Mouse (Mus musculus) heart, postnatal 4 days (tissue): ENCODE data around the gene Gsto1. TPM values are rescaled to one million over a fixed set of nuclear protein-coding genes. Genes with fewer than 3 reads are reported as not detected.
"Not testable (repeated sequence)": the region's sequence is repeated elsewhere in the genome, so short reads cannot be mapped to it uniquely, and the experiment has no call there.

Experiments
- DNase-seq: peaks from one replicate; pipeline ENCODE4 v3.0.0; 2021
- total RNA-seq, 2 experiments: library from RNA; stranded (reverse); gene quantifications; 2 replicates each; pipeline ENCODE4 v1.2.3; 2021

Gene Gsto1
- 10 to 100 TPM; 68.9 to 69.7 TPM for total RNA-seq

GRCm38 (mm10) chr19:47854796-47855783 is at the start of gene Gsto1:
TSS of gene Gsto1 (plus strand) at chr19:47854970.
- peak; percentile 90 for DNase-seq

GRCm38 (mm10) chr19:47812091-47812490 is 42.7 kb upstream of the Gsto1 start:
- DNase-seq: no peak

- DNase-seq: no peak
Measured at GRCm38 (mm10) chr19:47814721-47815120, 40.0 kb upstream of the Gsto1 start.

GRCm38 (mm10) chr19:47817692-47818091 is 37.1 kb upstream of the Gsto1 start:
- no peak for DNase-seq

- peak; percentile 85 for DNase-seq
Measured at GRCm38 (mm10) chr19:47820832-47821493, 33.8 kb upstream of the Gsto1 start.

GRCm38 (mm10) chr19:47821494-47821872 is 33.3 kb upstream of the Gsto1 start:
- no peak for DNase-seq

- peak; percentile 25 for DNase-seq
Measured at GRCm38 (mm10) chr19:47822143-47822796, 32.5 kb upstream of the Gsto1 start.

- DNase-seq: no peak
Measured at GRCm38 (mm10) chr19:47824026-47824425, 30.7 kb upstream of the Gsto1 start.

- no peak for DNase-seq
Measured at GRCm38 (mm10) chr19:47829913-47830450, 24.8 kb upstream of the Gsto1 start.

GRCm38 (mm10) chr19:47831111-47831510 is 23.7 kb upstream of the Gsto1 start:
- no peak for DNase-seq

- DNase-seq: no peak
Measured at GRCm38 (mm10) chr19:47832316-47832715, 22.5 kb upstream of the Gsto1 start.

- DNase-seq: no peak
Measured at GRCm38 (mm10) chr19:47834614-47835013, 20.2 kb upstream of the Gsto1 start.

GRCm38 (mm10) chr19:47835776-47836175 is 19.0 kb upstream of the Gsto1 start:
- DNase-seq: no peak

GRCm38 (mm10) chr19:47836701-47837526 is 17.9 kb upstream of the Gsto1 start:
- DNase-seq: peak; percentile 66

GRCm38 (mm10) chr19:47837527-47837901 is 17.3 kb upstream of the Gsto1 start:
- DNase-seq: no peak

- not testable (repeated sequence) for DNase-seq
Measured at GRCm38 (mm10) chr19:47841234-47841633, 13.5 kb upstream of the Gsto1 start.

GRCm38 (mm10) chr19:47849735-47850134 is 5.0 kb upstream of the Gsto1 start:
- DNase-seq: no peak

- DNase-seq: not testable (repeated sequence)
Measured at GRCm38 (mm10) chr19:47852131-47852530, 2.6 kb upstream of the Gsto1 start.

GRCm38 (mm10) chr19:47853053-47853452 is 1.7 kb upstream of the Gsto1 start:
- no peak for DNase-seq

GRCm38 (mm10) chr19:47853951-47854795 is 597 bp upstream of the Gsto1 start:
- peak; percentile 30 for DNase-seq
